Mouse (Mus musculus) heart, postnatal 0 days (tissue): ENCODE results near the gene Tmem17.

Source experiments
- CTCF ChIP-seq: IDR thresholded peaks from 2 replicates; pipeline ENCODE4 v1.5.1; 2016; ENCODE audit warnings: antibody characterized with exemption, control low read depth, low read depth
- EP300 ChIP-seq: IDR thresholded peaks from 2 replicates; pipeline ENCODE4 v1.6.1; 2016; ENCODE audit warnings: antibody characterized with exemption, low read depth

DNA sequence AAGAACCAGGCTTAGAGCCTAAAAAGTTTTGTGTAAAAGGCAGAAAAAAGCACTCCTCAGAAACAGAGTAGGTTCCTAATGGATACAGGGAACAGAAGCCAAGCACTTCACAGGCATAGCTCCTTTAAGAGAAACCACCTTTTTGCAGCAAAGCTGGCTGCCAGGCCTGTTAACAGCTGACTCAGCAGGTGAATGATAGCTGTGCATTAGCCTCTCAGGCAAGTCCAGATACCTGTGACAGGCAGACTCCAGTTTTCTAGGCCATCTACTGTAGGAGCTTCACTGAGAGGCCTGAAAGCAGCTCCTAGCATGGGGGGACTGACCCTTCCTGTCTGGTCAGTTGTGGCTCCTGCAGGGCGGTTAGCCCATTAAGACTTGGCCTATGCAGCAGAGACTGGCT lies 28.7 kb downstream of the Tmem17 start:
- TF ChIP-seq CTCF: no peak
- no peak for TF ChIP-seq EP300
